Mouse (Mus musculus) G1E (cell line): Measurements from ENCODE around the gene Zan. TPM values are rescaled to one million over a fixed set of nuclear protein-coding genes. Genes with fewer than 3 reads are reported as not detected.
"Not testable (repeated sequence)": the region's sequence is repeated elsewhere in the genome, so short reads cannot be mapped to it uniquely, and the experiment has no call there.

Source experiments
- ATAC-seq: 2 replicates; pipeline ENCODE4 v1.8.0; 2016; ENCODE audit warnings: mild to moderate bottlenecking; ENCODE audit not compliant: insufficient number of reproducible peaks, poor library complexity, low FRiP score, severe bottlenecking; ENCODE audit errors: extremely low read depth
- DNase-seq: peaks from one replicate; pipeline ENCODE4 v3.0.0; 2012; ENCODE audit warnings: low spot score
- H3K27me3 ChIP-seq: 2 replicates; pipeline ENCODE4 v1.6.1; 2012; ENCODE audit warnings: mild to moderate bottlenecking, low read length, inconsistent platforms; ENCODE audit not compliant: insufficient read depth
- H3K36me3 ChIP-seq: replicated peaks from 2 replicates; pipeline ENCODE3; 2012; ENCODE audit warnings: mild to moderate bottlenecking, inconsistent platforms
- H3K4me1 ChIP-seq: 2 replicates; pipeline ENCODE4 v1.6.1; 2012; ENCODE audit warnings: low read depth, low read length, inconsistent platforms, mixed read lengths; ENCODE audit not compliant: insufficient read depth
- H3K4me3 ChIP-seq: 2 replicates; pipeline ENCODE4 v1.5.1; 2012; ENCODE audit warnings: low read depth, mild to moderate bottlenecking, inconsistent platforms, low read length, moderate library complexity, mixed read lengths
- H3K9me3 ChIP-seq: replicated peaks from 2 replicates; pipeline ENCODE4 v1.6.1; 2012; ENCODE audit warnings: inconsistent platforms
- CTCF ChIP-seq: IDR thresholded peaks from 2 replicates; pipeline ENCODE4 v1.5.1; 2012; ENCODE audit warnings: low read depth, low read length, inconsistent platforms, mixed read lengths
- GATA1 ChIP-seq: IDR thresholded peaks from 2 replicates; pipeline ENCODE4 v1.6.1; 2012; ENCODE audit warnings: borderline replicate concordance, low read length, inconsistent platforms, mixed read lengths
- GATA2 ChIP-seq: IDR thresholded peaks from 2 replicates; pipeline ENCODE4 v1.6.1; 2012; ENCODE audit warnings: low read depth, low read length, inconsistent platforms, borderline replicate concordance
- POLR2AphosphoS5 ChIP-seq: IDR thresholded peaks from 2 replicates; pipeline ENCODE4 v1.6.1; 2012; ENCODE audit warnings: low read depth, low read length, inconsistent platforms; ENCODE audit not compliant: insufficient replicate concordance
- TAL1 ChIP-seq: conservative IDR thresholded peaks from 2 replicates; pipeline ENCODE4 v1.6.1; 2012; ENCODE audit warnings: low read depth, low read length, inconsistent platforms, mixed read lengths
- polyA plus RNA-seq: library from polyadenylated mRNA; stranded (reverse); fragments of >175 nt; gene quantifications from 2 replicates; pipeline ENCODE4 v1.2.3, GENCODE M21; 2012
- total RNA-seq, 2 experiments: library from RNA; stranded (forward) in 1 of 2; stranded (reverse) in 1 of 2; fragments of 200-1000 nt in 1 of 2; fragments of >200 nt in 1 of 2; fragmentation: Nextera tagmentation in 1 of 2; gene quantifications; 2 replicates each; pipeline ENCODE4 v1.2.3; 2014 to 2017

Gene Zan
- total and polyA plus RNA-seq, 3 experiments, result 0.02 to 0.22 TPM; not detected in 1

DNA sequence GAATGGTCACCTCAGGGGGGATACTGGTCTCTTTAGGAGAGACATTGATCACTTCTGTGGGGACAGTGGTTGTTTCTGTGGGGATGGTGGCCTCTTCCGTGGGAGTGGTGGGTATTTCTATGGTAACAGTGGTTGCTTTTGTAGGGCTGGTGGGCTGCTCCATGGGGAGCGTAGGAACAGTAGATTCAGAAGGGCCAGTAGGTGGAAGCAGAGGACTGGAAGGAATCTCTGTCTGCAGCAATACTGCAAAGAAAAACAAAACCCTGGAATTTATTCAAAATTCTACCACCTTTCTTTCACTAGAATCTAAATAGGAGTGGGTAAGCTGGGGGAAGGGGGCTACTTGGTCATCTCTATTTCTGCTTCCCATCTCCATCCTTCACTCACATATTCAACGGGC, 11.8 kb downstream of the Zan start:
- no peaks in the 10 kb centered on the region for H3K4me1 ChIP-seq
- TF ChIP-seq POLR2AphosphoS5 (no peak), TAL1 (no peak), CTCF (no peak), GATA2 (no peak), GATA1 (no peak)
- no peaks in the 10 kb centered on the region for H3K36me3 ChIP-seq
- no peaks in the 10 kb centered on the region for H3K9me3 ChIP-seq
- DNase-seq, result no peak
- ATAC-seq, result no peak
- H3K4me3 ChIP-seq, result no peak overlapping the region
- H3K27me3 ChIP-seq, result peaks cover 16% of the 10 kb centered on the region; the same call in 1 of the 2 replicates

DNA sequence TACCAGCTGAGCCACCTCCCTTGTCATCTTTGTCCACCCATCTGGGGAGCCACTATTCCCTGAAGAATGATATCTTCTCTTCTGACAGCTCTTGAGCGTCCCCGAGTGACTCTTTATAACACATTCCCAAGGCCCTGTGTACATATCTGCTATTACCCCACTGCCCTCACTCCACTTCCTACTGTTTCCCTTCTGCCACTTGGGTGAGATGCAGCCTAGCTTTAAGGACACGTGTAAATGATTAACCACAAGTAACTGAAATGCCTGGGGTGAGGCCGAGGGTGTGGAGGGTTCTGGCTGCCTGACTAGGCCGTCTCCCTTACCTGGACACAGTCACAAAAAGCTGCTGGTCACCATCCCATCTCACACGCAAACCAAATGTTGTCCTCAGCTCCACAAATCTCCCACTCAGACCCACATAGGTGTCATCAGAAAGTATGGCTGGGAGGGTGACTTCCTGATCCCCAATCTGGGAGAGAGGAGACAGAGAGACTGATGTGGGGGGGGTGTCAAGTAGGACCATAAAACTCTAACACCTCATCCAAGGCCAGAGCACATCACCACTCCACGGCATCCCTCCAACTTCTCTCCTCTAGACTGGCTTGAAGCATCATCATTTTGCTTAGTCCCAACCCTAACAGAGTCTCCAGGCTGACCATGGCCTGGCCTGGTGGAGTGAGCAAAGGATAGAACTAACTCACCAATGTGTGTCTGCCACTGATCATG, 20.8 kb downstream of the Zan start:
- Histone ChIP-seq H3K4me3 (no peak overlapping the region), H3K4me1 (no peaks in the 10 kb centered on the region), H3K36me3 (no peaks in the 10 kb centered on the region), H3K9me3 (no peaks in the 10 kb centered on the region), H3K27me3 (peaks cover 8% of the 10 kb centered on the region; the same call in 1 of the 2 replicates)
- DNase-seq (no peak), ATAC-seq (no peak)
- TF ChIP-seq CTCF (no peak), GATA2 (no peak), TAL1 (no peak), POLR2AphosphoS5 (no peak), GATA1 (no peak)

DNA sequence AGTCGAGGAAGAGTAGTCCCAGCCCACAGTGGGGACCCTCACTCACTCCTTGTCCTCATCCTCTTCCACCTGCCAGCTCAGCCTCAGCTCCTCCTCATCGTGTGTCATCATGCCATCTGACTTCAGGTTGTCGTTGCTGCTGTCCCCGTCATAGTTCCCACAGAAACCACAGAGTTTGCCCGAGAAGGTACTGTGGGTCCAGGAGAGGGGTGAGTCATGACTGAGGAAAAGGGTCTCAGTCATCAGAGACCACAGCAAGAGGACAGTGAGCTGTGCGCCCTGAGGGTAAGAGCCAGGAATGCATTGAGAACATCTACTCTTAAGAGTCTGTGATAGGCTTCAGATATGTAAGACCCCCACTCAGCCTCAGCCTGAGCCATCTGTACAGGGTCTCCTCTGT, 21.7 kb downstream of the Zan start:
- ATAC-seq (no peak), DNase-seq (no peak)
- H3K9me3 ChIP-seq, result no peaks in the 10 kb centered on the region
- H3K27me3 ChIP-seq, result peaks cover 8% of the 10 kb centered on the region; the same call in 1 of the 2 replicates
- no peak overlapping the region for H3K4me3 ChIP-seq
- H3K4me1 ChIP-seq, result no peaks in the 10 kb centered on the region
- no peaks in the 10 kb centered on the region for H3K36me3 ChIP-seq
- TF ChIP-seq GATA1 (no peak), CTCF (no peak), GATA2 (no peak), TAL1 (no peak), POLR2AphosphoS5 (no peak)

DNA sequence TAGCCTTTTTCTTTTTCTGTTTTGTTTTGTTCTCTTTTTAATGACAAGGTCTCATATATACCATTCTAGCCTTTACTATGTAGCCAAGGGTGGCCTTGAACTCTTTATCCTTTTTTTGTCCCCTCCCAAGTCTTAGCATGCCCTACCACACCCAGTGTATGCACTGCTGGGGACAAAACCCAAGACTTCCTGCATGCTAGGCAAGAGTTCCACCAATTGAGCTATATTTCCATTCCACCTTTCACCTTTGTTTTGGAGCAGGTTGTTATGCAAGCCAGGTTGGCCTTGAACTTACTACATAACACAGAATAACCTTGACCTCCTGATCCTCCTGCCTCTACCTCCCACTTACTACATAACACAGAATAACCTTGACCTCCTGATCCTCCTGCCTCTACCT, 31.3 kb downstream of the Zan start:
- Histone ChIP-seq H3K27me3 (peaks cover 8% of the 10 kb centered on the region), H3K4me3 (no peak overlapping the region), H3K36me3 (no peaks in the 10 kb centered on the region), H3K4me1 (no peaks in the 10 kb centered on the region), H3K9me3 (no peaks in the 10 kb centered on the region)
- ATAC-seq (no peak), DNase-seq (no peak)
- TF ChIP-seq CTCF (no peak), GATA1 (no peak), TAL1 (no peak), GATA2 (no peak), POLR2AphosphoS5 (no peak)

DNA sequence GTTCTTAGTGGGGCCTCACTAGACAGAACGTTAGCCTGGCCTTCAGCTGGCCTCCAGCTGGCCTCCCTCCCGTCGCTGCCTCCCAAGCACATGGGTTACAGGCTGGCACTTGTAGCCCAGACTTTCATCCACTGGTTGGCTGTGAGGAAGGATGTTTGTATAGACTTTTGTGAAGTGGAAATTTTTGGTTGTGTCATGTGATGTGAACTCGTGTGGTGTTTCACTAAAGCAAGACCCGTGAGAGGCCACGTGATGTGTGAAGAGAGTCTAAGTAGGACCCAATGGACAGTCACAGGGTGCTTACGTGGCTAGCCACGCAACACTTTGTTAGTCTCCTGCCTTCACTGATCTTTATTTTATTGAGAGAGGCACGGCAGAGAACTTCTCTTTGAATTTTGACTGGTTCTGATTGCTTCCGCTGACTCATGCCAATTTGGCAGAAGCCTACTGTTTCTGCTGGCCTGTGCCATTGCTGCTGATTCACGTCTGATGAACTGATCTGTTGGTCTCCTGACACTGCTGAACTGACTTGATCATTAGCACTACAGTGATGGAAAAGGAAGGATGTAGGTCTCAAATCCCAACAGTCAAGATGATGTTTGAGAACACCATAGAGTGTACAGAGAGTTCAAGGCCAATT, 36.5 kb downstream of the Zan start:
- Histone ChIP-seq H3K4me3 (no peak overlapping the region), H3K27me3 (peaks cover 13% of the 10 kb centered on the region), H3K4me1 (no peaks in the 10 kb centered on the region), H3K36me3 (no peaks in the 10 kb centered on the region), H3K9me3 (no peaks in the 10 kb centered on the region)
- no peak for DNase-seq
- no peak for ATAC-seq
- TF ChIP-seq TAL1, result no peak
- TF ChIP-seq CTCF, result no peak

DNA sequence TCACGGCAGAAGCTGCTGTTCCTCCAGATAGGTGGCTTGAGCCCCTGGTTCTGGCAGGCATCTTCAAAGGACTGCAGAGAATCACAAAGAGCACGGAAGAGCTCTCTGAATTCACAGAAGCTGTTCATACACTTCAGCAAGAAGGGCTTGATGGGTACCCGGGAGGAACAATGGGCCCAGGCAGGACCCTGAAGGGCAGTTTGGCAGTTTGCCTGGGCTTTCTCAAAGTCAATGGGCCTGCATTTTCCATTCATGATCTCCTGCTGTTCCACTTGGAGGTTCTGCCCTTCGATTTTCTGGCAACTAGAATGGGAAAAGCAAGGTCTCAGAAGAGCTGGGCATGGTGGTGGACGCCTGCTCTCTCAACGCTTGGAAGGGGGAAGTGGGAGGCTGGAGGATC, 43.0 kb downstream of the Zan start:
- Histone ChIP-seq H3K27me3 (peaks cover 11% of the 10 kb centered on the region), H3K4me3 (no peak overlapping the region), H3K36me3 (no peaks in the 10 kb centered on the region), H3K4me1 (no peaks in the 10 kb centered on the region), H3K9me3 (no peaks in the 10 kb centered on the region)
- TF ChIP-seq GATA1, result no peak
- TF ChIP-seq GATA2, result no peak
- TF ChIP-seq POLR2AphosphoS5, result no peak
- TF ChIP-seq TAL1, result no peak
- TF ChIP-seq CTCF, result no peak
- ATAC-seq (no peak), DNase-seq (no peak)

DNA sequence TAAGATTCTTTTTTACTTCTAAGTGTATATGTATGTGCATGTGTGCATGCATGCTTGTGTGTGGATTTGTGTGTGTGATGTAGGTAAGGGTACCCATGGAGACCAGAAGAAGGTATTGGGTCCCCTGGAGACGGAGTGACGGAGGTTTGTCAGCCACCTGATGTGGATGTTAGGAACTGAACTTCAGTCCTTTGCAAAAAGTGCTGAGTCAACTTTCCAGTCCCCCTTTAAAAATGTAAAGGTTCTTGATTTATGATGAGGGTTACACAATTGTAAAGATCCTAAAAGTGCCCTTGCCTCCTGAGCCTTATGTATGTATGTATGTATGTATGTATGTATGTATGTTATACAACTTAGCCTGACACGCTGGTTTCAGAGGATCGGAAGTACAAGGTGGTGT, 46.5 kb downstream of the Zan start:
- H3K9me3 ChIP-seq, DNase-seq, ATAC-seq, H3K27me3 ChIP-seq, H3K36me3 ChIP-seq, H3K4me3 ChIP-seq, H3K4me1 ChIP-seq: not testable (repeated sequence)
